8 mouse cellular contexts compared by ENCODE assay signal in genomic region chr13:96388042-96388888, GRCm38 (mm10). TPM values are rescaled to one million over a fixed set of nuclear protein-coding genes. Genes with fewer than 3 reads are reported as not detected.
A peak's percentile ranks its signal among the peaks of the same experiment; 100 is the strongest.
DNase-seq lines count a peak whose midpoint lies in the region; ATAC-seq and TF ChIP-seq lines count a peak whose summit lies in the region.

Gene Poc5 (plus strand): TSS chr13:96388294.

- peak within 1 kb of the TSS; percentile 79 for H3K4me3 ChIP-seq in embryonic facial prominence, embryonic 13.5 days
- peak within 1 kb of the TSS; percentile 92 for H3K4me3 ChIP-seq in kidney, adult 2 months (ENCODE audit: insufficient read depth, low read depth, low read length)
- H3K4me3 ChIP-seq in limb, embryonic 12.5 days (replicated peaks), result peak within 1 kb of the TSS; percentile 79
- peak within 1 kb of the TSS; percentile 75 for H3K4me3 ChIP-seq in midbrain, embryonic 15.5 days
- peak within 1 kb of the TSS; percentile 87 for H3K4me3 ChIP-seq in spleen, adult 2 months (ENCODE audit: extremely low read depth, insufficient read depth, insufficient read length)

- no peak for TF ChIP-seq POLR2A in kidney, adult 2 months (IDR thresholded peaks at IDR 0.05; ENCODE audit: low read depth, low read length)
- TF ChIP-seq POLR2A in spleen, adult 2 months (IDR thresholded peaks at IDR 0.05; ENCODE audit: low read depth, low read length), result peak; percentile 24; the same call in 1 of the 2 replicates

- under 1% methylated on average over 44 of the region's 44 CpGs for WGBS in embryonic facial prominence, embryonic 13.5 days
- under 1% methylated on average over 44 of the region's 44 CpGs for WGBS in kidney, adult 2 months
- WGBS in limb, embryonic 12.5 days, result under 1% methylated on average over 44 of the region's 44 CpGs
- under 1% methylated on average over 44 of the region's 44 CpGs for WGBS in midbrain, embryonic 15.5 days
- WGBS in spleen, adult 2 months, result under 1% methylated on average over 44 of the region's 44 CpGs

- TF ChIP-seq CTCF in kidney, adult 2 months (conservative IDR thresholded peaks at IDR 0.05; ENCODE audit: insufficient read depth, insufficient read length, low read depth, low read length), result no peak
- no peak for TF ChIP-seq CTCF in spleen, adult 2 months (IDR thresholded peaks at IDR 0.05; ENCODE audit: extremely low read depth, insufficient read depth, insufficient read length, insufficient replicate concordance)

- no peaks in the 10 kb centered on the region for H3K27me3 ChIP-seq in embryonic facial prominence, embryonic 13.5 days
- no peaks in the 10 kb centered on the region for H3K27me3 ChIP-seq in kidney, adult 2 months (replicated peaks; ENCODE audit: control insufficient read depth, insufficient read depth, low read length)
- no peaks in the 10 kb centered on the region for H3K27me3 ChIP-seq in limb, embryonic 12.5 days
- no peaks in the 10 kb centered on the region for H3K27me3 ChIP-seq in midbrain, embryonic 15.5 days (replicated peaks)
- H3K27me3 ChIP-seq in spleen, adult 2 months (ENCODE audit: control insufficient read depth, insufficient read depth, low read length), result no peaks in the 10 kb centered on the region

- peaks cover 8% of the 10 kb centered on the region for H3K4me1 ChIP-seq in embryonic facial prominence, embryonic 13.5 days
- H3K4me1 ChIP-seq in kidney, adult 2 months (ENCODE audit: control insufficient read depth, insufficient read depth, low read length), result peaks cover 4% of the 10 kb centered on the region; the same call in 1 of the 2 replicates
- peaks cover 10% of the 10 kb centered on the region for H3K4me1 ChIP-seq in limb, embryonic 12.5 days (replicated peaks)
- H3K4me1 ChIP-seq in midbrain, embryonic 15.5 days, result peaks cover 13% of the 10 kb centered on the region
- H3K4me1 ChIP-seq in spleen, adult 2 months (ENCODE audit: control insufficient read depth, insufficient read depth, insufficient read length), result 0 out of 2 replicates have a peak, but pooled peaks cover 3% of the 10 kb centered on the region

- DNase-seq in 3134 (ENCODE audit: extremely low read depth, insufficient read length, low spot score), result peak; percentile 89
- peak; percentile 97 for DNase-seq in adrenal gland, postnatal 36 days
- peak; percentile 99 to 100 for DNase-seq in heart, adult 18-20 months
- peak; percentile 100 for DNase-seq in kidney, adult 2 months
- peak; percentile 96 to 98 for DNase-seq in spleen, adult 2 months (ENCODE audit: low read depth in 1 of 2, low spot score in 2 of 2)

- peaks cover 29% of the 10 kb centered on the region for H3K36me3 ChIP-seq in embryonic facial prominence, embryonic 13.5 days
- peaks cover 4% of the 10 kb centered on the region for H3K36me3 ChIP-seq in kidney, adult 2 months (ENCODE audit: control insufficient read depth, insufficient read depth, low read length)
- peaks cover 30% of the 10 kb centered on the region for H3K36me3 ChIP-seq in limb, embryonic 12.5 days
- H3K36me3 ChIP-seq in midbrain, embryonic 15.5 days (replicated peaks), result peaks cover 22% of the 10 kb centered on the region
- H3K36me3 ChIP-seq in spleen, adult 2 months (ENCODE audit: control insufficient read depth, insufficient read depth, low read length), result peaks cover 15% of the 10 kb centered on the region

- no peaks in the 10 kb centered on the region for H3K9me3 ChIP-seq in embryonic facial prominence, embryonic 13.5 days
- H3K9me3 ChIP-seq in limb, embryonic 12.5 days, result no peaks in the 10 kb centered on the region
- H3K9me3 ChIP-seq in midbrain, embryonic 15.5 days, result no peaks in the 10 kb centered on the region

- H3K9ac ChIP-seq in embryonic facial prominence, embryonic 13.5 days, result peak within 1 kb of the TSS; percentile 84
- peak within 1 kb of the TSS; percentile 78 for H3K9ac ChIP-seq in limb, embryonic 12.5 days (replicated peaks)
- H3K9ac ChIP-seq in midbrain, embryonic 15.5 days, result peak within 1 kb of the TSS; percentile 66

- peak within 1 kb of the TSS; percentile 65 for H3K27ac ChIP-seq in embryonic facial prominence, embryonic 13.5 days
- H3K27ac ChIP-seq in kidney, adult 2 months (ENCODE audit: insufficient read depth, low read depth, low read length), result no peak within 1 kb of the TSS
- H3K27ac ChIP-seq in limb, embryonic 12.5 days, result peak within 1 kb of the TSS; percentile 45
- peak within 1 kb of the TSS; percentile 72 for H3K27ac ChIP-seq in midbrain, embryonic 15.5 days
- peak within 1 kb of the TSS; percentile 65; the same call in 1 of the 2 replicates for H3K27ac ChIP-seq in spleen, adult 2 months (ENCODE audit: insufficient read depth, low read length)

- peak within 1 kb of the TSS; percentile 69 for H3K4me2 ChIP-seq in embryonic facial prominence, embryonic 13.5 days
- H3K4me2 ChIP-seq in limb, embryonic 12.5 days, result peak within 1 kb of the TSS; percentile 64
- H3K4me2 ChIP-seq in midbrain, embryonic 15.5 days, result peak within 1 kb of the TSS; percentile 63

- peak; percentile 99 for ATAC-seq in embryonic facial prominence, embryonic 13.5 days (ENCODE audit: insufficient number of reproducible peaks, insufficient read depth, low FRiP score, low TSS enrichment, low read depth)
- ATAC-seq in limb, embryonic 12.5 days (ENCODE audit: insufficient number of reproducible peaks, insufficient read depth, low FRiP score, low TSS enrichment, low read depth), result peak; percentile 100
- ATAC-seq in midbrain, embryonic 15.5 days (replicated peaks), result peak; percentile 100

RNA-seq across cellular contexts. Expression of gene Poc5, which starts in this region (rescaled TPM):
- total RNA-seq in adrenal gland, postnatal 36 days (2021), result 10 to 100 TPM; 14.3 to 19.0 TPM
- 14.9 and 17.5 TPM in 2 replicates for polyA plus RNA-seq in embryonic facial prominence, embryonic 13.5 days (2015; fragmentation: Nextera tagmentation; extraction: Ambion mirVana)
- total RNA-seq in heart, adult 18-20 months (2021), result 10 to 100 TPM; 10.7 to 12.4 TPM
- polyA plus RNA-seq in kidney, adult 2 months (2012; rRNA removed), result 5.2 and 7.1 TPM in 2 replicates
- 21.9 and 23.6 TPM in 2 replicates for polyA plus RNA-seq in limb, embryonic 12.5 days (2016; fragmentation: Nextera tagmentation; extraction: Ambion mirVana)
- polyA plus RNA-seq in midbrain, embryonic 15.5 days (2015; fragmentation: Nextera tagmentation; extraction: Ambion mirVana), result 17.6 and 19.5 TPM in 2 replicates
- 3.5 and 3.6 TPM in 2 replicates for polyA plus RNA-seq in spleen, adult 2 months (2012; rRNA removed)
